Mouse (Mus musculus): ENCODE results near the gene Olfr370.

DNA sequence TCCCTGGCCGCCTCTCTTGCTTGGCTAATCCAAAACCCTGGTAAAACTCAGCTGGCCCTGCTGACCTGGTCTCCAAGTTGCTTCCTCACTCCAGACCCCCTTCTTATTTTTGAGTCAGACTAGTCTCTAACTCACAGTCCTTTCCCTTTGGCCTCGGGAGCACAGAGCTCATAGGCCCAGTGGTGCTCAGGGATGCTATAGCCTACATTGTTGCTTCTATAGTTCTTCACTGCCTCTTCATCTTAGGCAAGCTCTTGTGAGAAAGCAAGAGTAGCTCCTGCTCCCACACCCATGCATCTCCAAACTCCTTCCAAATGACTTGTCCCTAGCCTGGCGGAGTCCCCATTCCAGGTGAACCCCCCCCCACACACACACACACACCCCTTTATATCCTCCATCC is 32.1 kb downstream of the Olfr370 start:
- TF ChIP-seq POLR2A (IDR thresholded peaks at IDR 0.05; ENCODE audit: borderline replicate concordance, extremely low read depth, low read depth, low read length) (no peak), CTCF (IDR thresholded peaks at IDR 0.05; ENCODE audit: insufficient read depth, low read length) (no peak)
